Mouse (Mus musculus): ENCODE measurements around the gene Tsga10. TPM values are rescaled to one million over a fixed set of nuclear protein-coding genes. Genes with fewer than 3 reads are reported as not detected.

Gene Tsga10
- polyA plus RNA-seq (2015; fragmentation: Nextera tagmentation; extraction: Ambion mirVana), result 5.0 and 7.7 TPM in 2 replicates

- TF ChIP-seq CTCF (IDR thresholded peaks at IDR 0.05) (no peak), EP300 (IDR thresholded peaks at IDR 0.05) (no peak)
- ATAC-seq (no peak), DNase-seq (ENCODE audit: low spot score) (no peak)
- Histone ChIP-seq H3K4me3 (ENCODE audit: low read depth, low read length) (peak within 1 kb of the TSS; percentile 53), H3K9me3 (ENCODE audit: low read length) (no peaks in the 10 kb centered on the region), H3K36me3 (ENCODE audit: insufficient read depth, low read length) (no peaks in the 10 kb centered on the region), H3K4me1 (ENCODE audit: insufficient read depth, low read depth, low read length) (no peaks in the 10 kb centered on the region), H3K27ac (ENCODE audit: low read length) (peak within 1 kb of the TSS; percentile 69), H3K9ac (replicated peaks; ENCODE audit: low read depth) (peak within 1 kb of the TSS; percentile 12; the same call in 1 of the 2 replicates), H3K27me3 (replicated peaks; ENCODE audit: insufficient read depth, low read length) (no peaks in the 10 kb centered on the region; the same call in 1 of the 2 replicates), H3K4me2 (replicated peaks; ENCODE audit: low read depth, low read length) (peak within 1 kb of the TSS; percentile 57)
- 74% methylated on average over 6 of the region's 6 CpGs for WGBS
These were observed at the start of gene Tsga10 for GRCm38 (mm10) chr1:37866286-37866685. Gene Tsga10, minus strand, starts transcription at chr1:37866429.

- TF ChIP-seq CTCF (IDR thresholded peaks at IDR 0.05) (no peak), EP300 (IDR thresholded peaks at IDR 0.05) (no peak)
These were observed 46.5 kb upstream of the Tsga10 start for GRCm38 (mm10) chr1:37912751-37913150.

GRCm38 (mm10) chr1:37903178-37903577 is 36.9 kb upstream of the Tsga10 start:
- no peak overlapping the region for H3K27ac ChIP-seq (ENCODE audit: low read length)
- 32% methylated on average over 6 of the region's 6 CpGs for WGBS
- H3K4me1 ChIP-seq (ENCODE audit: insufficient read depth, low read depth, low read length), result no peaks in the 10 kb centered on the region
- no peak overlapping the region for H3K9ac ChIP-seq (replicated peaks; ENCODE audit: low read depth)
- H3K36me3 ChIP-seq (ENCODE audit: insufficient read depth, low read length), result peaks cover 7% of the 10 kb centered on the region
- H3K27me3 ChIP-seq (replicated peaks; ENCODE audit: insufficient read depth, low read length), result no peaks in the 10 kb centered on the region
- no peak overlapping the region for H3K4me3 ChIP-seq (ENCODE audit: low read depth, low read length)
- DNase-seq (ENCODE audit: low spot score), result peak; percentile 84
- no peak overlapping the region for H3K4me2 ChIP-seq (replicated peaks; ENCODE audit: low read depth, low read length)
- peak; percentile 76 for ATAC-seq
- TF ChIP-seq CTCF (IDR thresholded peaks at IDR 0.05), result peak; percentile 66
- no peak for TF ChIP-seq EP300 (IDR thresholded peaks at IDR 0.05)
- H3K9me3 ChIP-seq (ENCODE audit: low read length), result no peaks in the 10 kb centered on the region

More at GRCm38 (mm10) chr1:37912751-37913150, 46.5 kb upstream of the Tsga10 start:
- no peak for DNase-seq (ENCODE audit: low spot score)
- H3K27ac ChIP-seq (ENCODE audit: low read length), result no peak overlapping the region
- no peak overlapping the region for H3K4me3 ChIP-seq (ENCODE audit: low read depth, low read length)
- 66% methylated on average over 2 of the region's 2 CpGs for WGBS
- no peak overlapping the region for H3K9ac ChIP-seq (replicated peaks; ENCODE audit: low read depth)
- no peaks in the 10 kb centered on the region for H3K9me3 ChIP-seq (ENCODE audit: low read length)
- H3K4me2 ChIP-seq (replicated peaks; ENCODE audit: low read depth, low read length), result no peak overlapping the region
- H3K36me3 ChIP-seq (ENCODE audit: insufficient read depth, low read length), result no peaks in the 10 kb centered on the region
- H3K27me3 ChIP-seq (replicated peaks; ENCODE audit: insufficient read depth, low read length), result no peaks in the 10 kb centered on the region
- no peaks in the 10 kb centered on the region for H3K4me1 ChIP-seq (ENCODE audit: insufficient read depth, low read depth, low read length)
- ATAC-seq, result no peak

GRCm38 (mm10) chr1:37900288-37900687 is 34.1 kb upstream of the Tsga10 start:
- Histone ChIP-seq H3K4me3 (ENCODE audit: low read depth, low read length) (no peak overlapping the region), H3K36me3 (ENCODE audit: insufficient read depth, low read length) (peaks cover 29% of the 10 kb centered on the region), H3K27me3 (replicated peaks; ENCODE audit: insufficient read depth, low read length) (no peaks in the 10 kb centered on the region), H3K27ac (ENCODE audit: low read length) (no peak overlapping the region), H3K9me3 (ENCODE audit: low read length) (no peaks in the 10 kb centered on the region), H3K4me2 (replicated peaks; ENCODE audit: low read depth, low read length) (no peak overlapping the region), H3K9ac (replicated peaks; ENCODE audit: low read depth) (no peak overlapping the region), H3K4me1 (ENCODE audit: insufficient read depth, low read depth, low read length) (no peaks in the 10 kb centered on the region)
- TF ChIP-seq CTCF (IDR thresholded peaks at IDR 0.05), result no peak
- TF ChIP-seq EP300 (IDR thresholded peaks at IDR 0.05), result no peak
- ATAC-seq (no peak), DNase-seq (ENCODE audit: low spot score) (no peak)
- 45% methylated on average over 6 of the region's 6 CpGs for WGBS

GRCm38 (mm10) chr1:37899816-37900215 is 33.6 kb upstream of the Tsga10 start:
- peaks cover 29% of the 10 kb centered on the region for H3K36me3 ChIP-seq (ENCODE audit: insufficient read depth, low read length)
- H3K9me3 ChIP-seq (ENCODE audit: low read length), result no peaks in the 10 kb centered on the region
- no peak for ATAC-seq
- H3K4me2 ChIP-seq (replicated peaks; ENCODE audit: low read depth, low read length), result no peak overlapping the region
- H3K4me1 ChIP-seq (ENCODE audit: insufficient read depth, low read depth, low read length), result no peaks in the 10 kb centered on the region
- no peak for DNase-seq (ENCODE audit: low spot score)
- H3K27ac ChIP-seq (ENCODE audit: low read length), result no peak overlapping the region
- no peak overlapping the region for H3K9ac ChIP-seq (replicated peaks; ENCODE audit: low read depth)
- H3K4me3 ChIP-seq (ENCODE audit: low read depth, low read length), result no peak overlapping the region
- TF ChIP-seq CTCF (IDR thresholded peaks at IDR 0.05) (no peak), EP300 (IDR thresholded peaks at IDR 0.05) (no peak)
- 77% methylated on average over 4 of the region's 4 CpGs for WGBS
- H3K27me3 ChIP-seq (replicated peaks; ENCODE audit: insufficient read depth, low read length), result no peaks in the 10 kb centered on the region

GRCm38 (mm10) chr1:37894606-37895005 is 28.4 kb upstream of the Tsga10 start:
- TF ChIP-seq EP300 (IDR thresholded peaks at IDR 0.05), result no peak
- no peak for TF ChIP-seq CTCF (IDR thresholded peaks at IDR 0.05)
- H3K36me3 ChIP-seq (ENCODE audit: insufficient read depth, low read length), result peaks cover 27% of the 10 kb centered on the region

More at GRCm38 (mm10) chr1:37894606-37895005, 28.4 kb upstream of the Tsga10 start:
- Histone ChIP-seq H3K27ac (ENCODE audit: low read length) (no peak overlapping the region), H3K4me2 (replicated peaks; ENCODE audit: low read depth, low read length) (no peak overlapping the region), H3K9ac (replicated peaks; ENCODE audit: low read depth) (no peak overlapping the region), H3K9me3 (ENCODE audit: low read length) (no peaks in the 10 kb centered on the region), H3K4me1 (ENCODE audit: insufficient read depth, low read depth, low read length) (no peaks in the 10 kb centered on the region; the same call in 1 of the 2 replicates), H3K27me3 (replicated peaks; ENCODE audit: insufficient read depth, low read length) (no peaks in the 10 kb centered on the region), H3K4me3 (ENCODE audit: low read depth, low read length) (no peak overlapping the region)
- ATAC-seq (no peak), DNase-seq (ENCODE audit: low spot score) (no peak)

Measured in lung, postnatal 0 days (tissue).